Mouse (Mus musculus) spleen, adult 2 months (tissue): ENCODE results near the gene Aco1. TPM values are rescaled to one million over a fixed set of nuclear protein-coding genes. Genes with fewer than 3 reads are reported as not detected.

Source experiments
- DNase-seq, 2 experiments: peaks; one replicate each; pipeline versions ENCODE4 v3.0.0 to v3.0.0-alpha.2; 2012 to 2021; ENCODE audit warnings: low spot score in 2 of 2, low read depth in 1 of 2
- H3K27ac ChIP-seq: fragments of 200-500 bp; 2 replicates; pipeline ENCODE4 v1.5.1; 2012; ENCODE audit warnings: low read length, inconsistent platforms; ENCODE audit not compliant: insufficient read depth
- H3K27me3 ChIP-seq: fragments of 200-500 bp; 2 replicates; pipeline ENCODE4 v1.6.1; 2012; ENCODE audit warnings: mild to moderate bottlenecking, moderate library complexity, low read length, inconsistent platforms; ENCODE audit not compliant: control insufficient read depth, insufficient read depth
- H3K36me3 ChIP-seq: fragments of 200-500 bp; 2 replicates; pipeline ENCODE4 v1.6.1; 2012; ENCODE audit warnings: mild to moderate bottlenecking, low read length, inconsistent platforms; ENCODE audit not compliant: control insufficient read depth, insufficient read depth
- H3K4me1 ChIP-seq: fragments of 200-500 bp; 2 replicates; pipeline ENCODE4 v1.6.1; 2011; ENCODE audit warnings: inconsistent platforms; ENCODE audit not compliant: control insufficient read depth, insufficient read depth, insufficient read length
- H3K4me3 ChIP-seq: fragments of 200-500 bp; 2 replicates; pipeline ENCODE4 v1.5.1; 2011; ENCODE audit warnings: mild to moderate bottlenecking, inconsistent platforms; ENCODE audit not compliant: insufficient read depth, insufficient read length; ENCODE audit errors: extremely low read depth
- CTCF ChIP-seq: fragments of 200-500 bp; IDR thresholded peaks from 2 replicates; pipeline ENCODE4 v1.5.1; 2011; ENCODE audit warnings: mild to moderate bottlenecking, inconsistent platforms; ENCODE audit not compliant: insufficient read depth, insufficient read length, insufficient replicate concordance; ENCODE audit errors: extremely low read depth
- POLR2A ChIP-seq: fragments of 200-500 bp; IDR thresholded peaks from 2 replicates; pipeline ENCODE4 v1.6.1; 2011; ENCODE audit warnings: low read depth, low read length, inconsistent platforms
- WGBS: fragments of 180-500 bp; shearing (Covaris S2); methylation state at CpG from one replicate; pipeline ENCODE4 v1.1.7; 2018; 5-methylcytosine and 5-hydroxymethylcytosine counted together
- polyA plus RNA-seq: library from polyadenylated mRNA; depleted of rRNA; stranded (reverse); fragments of >200 nt; gene quantifications from 2 replicates; pipeline ENCODE4 v1.2.3, GENCODE M21; 2012

Aco1 gene
- polyA plus RNA-seq, 1 experiment, result 11.4 TPM

DNA sequence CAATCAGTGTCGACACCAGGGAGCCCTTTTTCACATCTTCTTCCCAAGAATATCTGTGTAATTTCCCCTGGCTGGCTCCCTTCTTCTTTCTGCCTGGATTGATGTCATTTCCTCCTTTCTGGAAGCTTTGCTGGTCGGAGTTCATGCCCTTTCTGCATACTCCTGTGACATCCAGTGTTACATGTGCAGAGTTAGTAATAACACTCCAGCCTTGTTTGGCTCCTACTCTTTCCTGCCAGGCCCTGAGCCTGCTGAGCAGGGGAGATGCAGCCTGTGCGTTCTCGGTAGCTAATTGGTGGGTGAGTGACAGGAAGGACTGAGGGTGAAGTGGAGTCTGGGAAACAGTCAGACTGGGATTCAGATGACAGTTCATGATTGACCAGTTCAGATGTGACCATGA is 31.4 kb downstream of the Aco1 start:
- 82% methylated on average over 4 of the region's 4 CpGs for WGBS

DNA sequence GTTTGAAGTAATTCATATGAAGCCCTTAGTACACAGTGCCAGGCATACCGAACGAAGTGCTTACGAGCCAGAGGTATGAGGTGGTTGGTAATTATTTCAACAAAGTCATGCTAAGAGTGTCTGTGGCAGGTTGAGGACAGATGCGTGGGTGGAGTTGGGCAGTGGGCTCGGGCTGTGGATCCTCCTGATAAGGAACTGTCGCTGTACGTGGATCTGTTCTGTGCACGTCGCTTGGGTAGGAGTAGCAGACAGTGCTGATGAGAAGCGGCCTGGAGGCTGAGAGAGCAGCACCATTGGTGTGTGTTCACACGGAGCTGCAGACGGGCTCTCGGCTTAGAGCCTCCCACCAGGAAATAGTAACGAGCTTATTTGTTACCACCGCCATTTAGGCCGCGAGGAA is 35.7 kb downstream of the Aco1 start:
- peaks cover 6% of the 10 kb centered on the region; the same call in 1 of the 2 replicates for H3K36me3 ChIP-seq
- H3K27me3 ChIP-seq, result no peaks in the 10 kb centered on the region
- no peak overlapping the region for H3K27ac ChIP-seq
- no peaks in the 10 kb centered on the region for H3K4me1 ChIP-seq
- 89% methylated on average over 17 of the region's 17 CpGs for WGBS
- TF ChIP-seq CTCF (no peak), POLR2A (no peak)
- no peak overlapping the region for H3K4me3 ChIP-seq
- no peak for DNase-seq

More for the DNA sequence above, 31.4 kb downstream of the Aco1 start:
- DNase-seq, result no peak
- TF ChIP-seq CTCF (no peak), POLR2A (no peak)
- Histone ChIP-seq H3K4me3 (no peak overlapping the region), H3K36me3 (peaks cover 6% of the 10 kb centered on the region; the same call in 1 of the 2 replicates), H3K4me1 (no peaks in the 10 kb centered on the region; the same call in 1 of the 2 replicates), H3K27ac (no peak overlapping the region), H3K27me3 (no peaks in the 10 kb centered on the region)

- WGBS, result 92% methylated on average over 6 of the region's 6 CpGs
- Histone ChIP-seq H3K27ac (no peak overlapping the region), H3K27me3 (no peaks in the 10 kb centered on the region), H3K4me1 (no peaks in the 10 kb centered on the region), H3K4me3 (no peak overlapping the region), H3K36me3 (peaks cover 9% of the 10 kb centered on the region; the same call in 1 of the 2 replicates)
- no peak for TF ChIP-seq CTCF
- no peak for TF ChIP-seq POLR2A
- DNase-seq, result no peak
Observed at GRCm38 (mm10) chr4:40180046-40180445, 37.2 kb downstream of the Aco1 start.

DNA sequence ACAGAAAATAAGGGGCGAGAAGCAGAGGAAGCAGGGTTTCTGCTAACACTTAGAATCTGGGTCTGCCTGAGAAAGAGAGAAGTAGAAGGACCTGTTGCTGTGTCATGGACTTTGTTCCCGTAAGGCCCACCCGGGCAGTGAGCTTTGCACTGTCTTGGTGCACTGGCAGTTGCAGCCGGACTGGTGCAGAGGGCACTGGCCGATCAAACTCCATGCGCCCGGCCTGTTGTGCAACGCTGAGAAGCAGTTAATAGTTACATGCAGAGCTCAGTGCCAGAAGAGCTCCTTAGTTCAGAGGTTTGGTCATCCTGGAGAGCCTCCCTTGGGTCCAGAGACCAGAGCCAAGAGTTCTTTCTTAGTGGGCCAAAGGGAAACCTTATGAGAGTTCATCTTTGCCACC is 38.8 kb downstream of the Aco1 start:
- no peak for TF ChIP-seq POLR2A
- no peak for TF ChIP-seq CTCF
- Histone ChIP-seq H3K27me3 (no peaks in the 10 kb centered on the region), H3K27ac (no peak overlapping the region), H3K4me3 (no peak overlapping the region), H3K4me1 (no peaks in the 10 kb centered on the region), H3K36me3 (peaks cover 8% of the 10 kb centered on the region; the same call in 1 of the 2 replicates)
- WGBS, result 95% methylated on average over 8 of the region's 8 CpGs
- no peak for DNase-seq

DNA sequence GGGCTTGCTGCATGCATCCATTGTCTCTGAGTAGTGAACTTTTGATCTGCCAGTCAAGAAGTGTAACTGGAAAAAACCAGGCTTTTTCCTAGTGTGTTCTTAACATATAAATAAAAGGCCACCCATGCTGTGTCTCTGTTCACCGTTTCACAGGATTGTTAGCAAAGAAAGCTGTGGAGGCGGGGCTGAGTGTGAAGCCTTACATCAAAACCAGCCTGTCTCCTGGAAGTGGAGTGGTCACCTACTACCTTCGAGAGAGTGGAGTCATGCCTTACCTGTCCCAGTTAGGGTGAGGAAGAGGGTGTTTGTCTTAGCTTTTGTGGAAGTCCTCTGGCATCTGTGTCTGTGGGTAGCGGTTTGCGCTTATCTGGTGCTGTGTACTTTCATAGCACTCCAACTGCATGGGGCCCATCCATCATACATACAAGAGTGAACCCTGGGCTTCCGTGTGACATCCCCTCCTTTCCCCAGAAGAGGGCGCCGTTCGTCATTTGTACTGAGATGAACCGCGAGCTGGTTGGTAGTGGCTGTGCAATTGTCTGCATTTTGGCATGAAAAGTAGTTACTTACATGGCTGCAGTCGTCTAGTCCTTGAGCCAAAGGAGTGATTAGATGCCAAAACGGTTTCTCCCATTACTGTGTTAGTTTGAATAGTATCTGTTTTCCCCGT is 39.9 kb downstream of the Aco1 start:
- Histone ChIP-seq H3K27ac (no peak overlapping the region), H3K36me3 (peaks cover 5% of the 10 kb centered on the region; the same call in 1 of the 2 replicates), H3K4me1 (no peaks in the 10 kb centered on the region), H3K4me3 (no peak overlapping the region), H3K27me3 (no peaks in the 10 kb centered on the region)
- DNase-seq, result peak; percentile 14 to 58
- TF ChIP-seq POLR2A (no peak), CTCF (peak; percentile 64; the same call in 1 of the 2 replicates)
- 51% methylated on average over 14 of the region's 14 CpGs for WGBS

DNA sequence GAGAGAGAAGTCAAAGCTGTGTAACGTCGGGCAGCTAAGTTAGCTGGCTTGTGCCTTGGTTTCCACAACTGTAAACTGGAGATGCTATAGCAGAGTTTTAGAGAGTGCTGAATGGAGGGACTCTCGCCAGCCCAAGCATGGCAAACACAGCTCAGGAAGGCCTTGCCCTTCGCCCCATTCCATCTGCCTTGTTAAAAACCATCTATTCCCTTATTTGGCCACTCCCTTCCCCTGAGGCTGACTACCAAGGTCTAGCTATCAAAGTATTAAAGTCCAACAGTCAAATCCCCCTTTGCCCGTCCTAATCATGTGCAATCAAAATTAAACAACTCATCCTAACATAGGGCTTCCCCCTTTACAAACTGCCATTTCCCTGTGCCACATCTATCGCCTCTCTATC is 40.9 kb downstream of the Aco1 start:
- DNase-seq, result no peak
- H3K4me3 ChIP-seq, result no peak overlapping the region
- 96% methylated on average over 6 of the region's 6 CpGs for WGBS
- peaks cover 4% of the 10 kb centered on the region; the same call in 1 of the 2 replicates for H3K36me3 ChIP-seq
- no peaks in the 10 kb centered on the region for H3K27me3 ChIP-seq
- TF ChIP-seq POLR2A (no peak), CTCF (no peak)
- no peaks in the 10 kb centered on the region for H3K4me1 ChIP-seq
- no peak overlapping the region for H3K27ac ChIP-seq

GRCm38 (mm10) chr4:40184470-40184869 is 41.6 kb downstream of the Aco1 start:
- no peak overlapping the region for H3K4me3 ChIP-seq
- no peak for DNase-seq
- H3K27me3 ChIP-seq, result no peaks in the 10 kb centered on the region
- TF ChIP-seq CTCF (no peak), POLR2A (no peak)
- peaks cover 4% of the 10 kb centered on the region for H3K36me3 ChIP-seq
- no peaks in the 10 kb centered on the region for H3K4me1 ChIP-seq
- WGBS, result 92% methylated on average over 5 of the region's 5 CpGs
- no peak overlapping the region for H3K27ac ChIP-seq
